Mouse (Mus musculus) cerebellum, adult 11 months (tissue): Measurements from ENCODE around the gene Aebp2.
A peak's percentile ranks its signal among the peaks of the same experiment; 100 is the strongest.
"Not testable (repeated sequence)": the region's sequence is repeated elsewhere in the genome, so short reads cannot be mapped to it uniquely, and the experiment has no call there.

Experiments used
- DNase-seq: peaks from one replicate; pipeline ENCODE4 v3.0.0; 2022

The Aebp2 gene

DNA sequence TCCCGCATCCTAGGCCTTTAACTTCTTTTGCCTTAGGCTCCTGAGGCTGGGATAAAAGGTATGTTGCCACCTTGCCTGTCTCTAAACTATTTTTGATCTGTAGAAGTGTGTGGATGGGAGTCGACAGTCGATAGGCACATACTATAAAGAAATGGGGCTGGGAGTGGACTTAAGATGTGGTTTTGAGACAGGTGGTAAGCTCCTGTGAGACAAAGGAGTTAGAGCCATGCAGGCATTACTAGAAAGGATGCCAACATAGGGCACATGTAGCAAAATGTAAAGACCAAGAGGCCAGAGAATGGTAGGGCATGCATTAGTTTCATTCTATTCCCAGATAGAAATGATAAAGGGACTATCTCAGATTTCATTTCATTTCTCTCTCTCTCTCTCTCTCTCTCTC is 34.5 kb downstream of the Aebp2 start:
- no peak for DNase-seq

DNA sequence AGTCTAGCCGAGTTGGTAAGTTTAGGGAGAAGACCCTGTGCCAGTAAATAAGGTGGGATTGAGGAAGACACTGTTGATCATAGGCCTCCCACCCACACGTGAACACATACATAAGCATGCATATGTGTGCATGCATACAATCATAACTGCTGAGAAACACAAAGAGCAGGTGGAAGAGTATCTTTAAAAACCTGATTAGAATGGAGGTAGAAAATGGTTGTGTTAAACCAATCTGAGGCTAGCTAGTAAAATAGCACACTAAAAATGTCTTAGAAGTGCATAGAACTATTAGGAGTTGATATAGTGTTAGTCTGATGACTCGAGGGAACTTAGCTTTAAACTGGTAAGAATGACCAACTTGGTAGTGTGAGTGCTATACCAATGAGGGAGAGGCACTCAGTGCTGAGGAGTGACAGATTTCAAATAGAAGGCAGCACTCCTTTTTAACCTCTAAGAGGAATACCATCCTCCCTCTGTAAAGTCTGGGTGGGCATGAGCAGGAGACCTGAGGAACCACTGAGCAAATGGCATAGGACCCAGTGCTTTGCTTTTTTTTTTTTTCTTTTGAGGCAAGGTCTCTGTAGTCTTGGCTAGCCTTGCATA is 35.6 kb downstream of the Aebp2 start:
- no peak for DNase-seq

DNA sequence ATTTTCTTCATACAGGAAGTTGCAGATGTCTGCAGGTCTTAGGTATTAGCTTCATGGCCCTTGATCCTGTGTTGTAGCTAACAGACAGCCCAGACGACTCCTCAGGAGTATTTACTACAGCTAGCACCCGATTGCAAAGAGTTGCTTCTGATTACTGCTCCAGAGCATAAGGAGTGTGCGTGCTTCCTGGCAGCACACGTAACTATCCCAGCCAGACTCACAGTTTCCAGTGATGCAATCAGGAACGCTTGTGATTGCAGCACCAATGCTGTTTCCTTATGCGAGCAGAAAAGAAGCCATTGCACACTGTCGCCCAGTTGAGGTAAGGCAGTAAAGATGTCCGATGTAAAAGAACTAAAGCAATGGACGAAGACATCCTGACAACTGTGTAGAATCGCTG is 38.6 kb downstream of the Aebp2 start:
- no peak for DNase-seq

DNA sequence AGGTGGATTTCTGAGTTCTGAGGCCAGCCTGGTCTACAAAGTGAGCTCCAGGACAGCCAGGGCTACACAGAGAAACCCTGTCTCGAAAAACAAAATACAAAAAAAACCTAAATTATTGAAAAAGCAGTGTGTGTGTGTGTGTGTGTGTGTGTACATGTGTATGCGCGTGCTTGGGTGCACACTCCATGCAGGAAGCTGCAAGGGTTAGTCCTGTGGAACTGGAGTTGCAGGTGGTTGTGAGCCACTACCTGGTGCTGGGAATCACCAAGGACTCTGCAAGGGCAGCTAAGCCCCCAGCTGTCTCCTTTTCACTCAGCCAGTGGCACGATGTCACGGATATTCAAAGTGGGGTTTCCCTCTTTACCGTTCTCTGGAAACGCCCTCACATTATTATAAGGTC is 39.3 kb downstream of the Aebp2 start:
- no peak for DNase-seq

DNA sequence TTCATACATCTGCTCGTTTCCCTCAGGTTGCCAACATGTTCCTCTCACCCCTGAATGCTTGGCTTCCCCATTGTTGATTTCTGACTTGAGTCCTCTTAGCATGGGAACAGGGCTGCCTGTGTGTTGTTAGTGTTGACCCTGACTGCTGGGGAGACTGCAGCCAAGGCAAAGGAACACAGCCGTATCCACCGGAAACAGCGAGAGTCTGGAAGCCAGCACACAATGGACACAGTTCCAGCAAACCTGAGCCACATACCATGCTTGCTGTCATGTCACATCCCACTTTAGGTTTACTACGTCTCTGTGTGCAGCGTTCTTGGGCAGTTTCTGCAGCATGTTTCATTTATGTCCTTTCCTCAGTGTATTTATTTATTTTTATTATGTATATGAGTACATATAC is 39.8 kb downstream of the Aebp2 start:
- no peak for DNase-seq

DNA sequence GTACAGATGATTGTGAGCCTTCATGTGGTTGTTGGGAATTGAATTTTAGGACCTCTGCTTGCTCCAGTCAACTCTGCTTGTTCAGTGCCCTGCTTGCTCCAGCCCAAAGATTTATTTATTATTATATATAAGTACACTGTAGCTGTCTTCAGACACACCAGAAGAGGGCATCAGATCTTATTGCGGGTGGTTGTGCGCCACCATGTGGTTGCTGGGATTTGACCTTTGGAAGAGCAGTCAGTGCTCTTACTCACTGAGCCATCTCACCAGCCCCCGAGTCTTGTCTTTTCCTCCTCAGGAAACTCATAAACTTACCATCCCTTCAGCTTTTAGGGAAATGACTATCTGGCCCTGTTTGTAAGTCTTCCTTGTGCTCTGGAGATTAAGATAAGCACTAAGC is 40.2 kb downstream of the Aebp2 start:
- not testable (repeated sequence) for DNase-seq

DNA sequence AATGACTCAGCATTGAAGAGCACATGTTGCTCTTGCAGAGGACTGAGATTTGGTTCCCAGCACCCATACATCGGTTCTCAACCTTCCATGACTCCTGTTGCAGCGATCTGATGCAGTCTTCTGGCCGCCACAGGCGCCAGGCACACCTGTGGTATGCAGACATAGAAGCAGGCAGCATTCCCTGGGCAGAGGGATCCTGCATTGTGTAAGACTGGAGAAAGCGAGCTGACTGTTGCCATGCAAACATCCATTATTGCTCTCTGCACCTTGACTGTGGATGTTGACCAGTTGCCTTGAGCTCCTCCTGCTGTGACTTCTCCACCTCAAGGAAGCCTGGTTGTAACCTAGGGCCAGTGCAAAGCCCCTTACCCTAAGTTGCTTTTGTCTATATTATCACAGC is 42.1 kb downstream of the Aebp2 start:
- DNase-seq, result no peak

DNA sequence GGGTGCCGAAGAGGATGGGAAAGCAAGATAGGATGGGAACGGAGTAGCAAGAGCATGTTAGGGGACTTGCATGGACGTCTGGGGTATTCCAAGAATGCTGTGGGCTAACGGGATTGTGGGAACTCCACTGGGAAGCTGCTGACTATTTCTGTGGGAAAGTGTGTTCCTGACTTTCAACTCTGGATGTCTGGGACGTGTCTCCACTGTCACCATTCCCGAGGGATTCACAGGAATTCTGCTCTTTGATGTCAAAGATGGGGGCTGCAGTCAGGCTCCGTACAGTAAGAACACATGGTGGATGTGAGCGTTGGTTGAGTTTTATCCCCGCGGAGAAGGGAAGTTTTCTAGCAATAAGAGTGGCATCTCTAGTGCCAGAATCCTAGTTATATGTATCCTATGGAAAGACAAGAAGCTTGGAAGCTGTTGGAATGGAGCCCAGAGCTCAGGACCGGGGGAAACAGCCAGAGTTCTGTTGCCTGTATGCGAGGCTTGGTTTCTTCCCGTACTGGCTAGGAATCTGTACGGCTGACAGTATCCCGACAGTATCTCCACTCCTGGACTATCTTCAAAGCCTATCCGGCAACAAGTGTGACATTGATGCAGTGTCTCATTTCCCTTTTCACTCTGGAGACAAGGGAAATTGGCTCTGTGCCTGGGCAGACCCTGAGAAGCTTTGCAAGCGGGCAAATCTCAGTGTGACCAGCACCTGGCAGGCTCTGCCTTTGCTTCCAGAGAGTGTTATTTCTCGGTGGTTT is 44.2 kb downstream of the Aebp2 start:
- DNase-seq, result no peak

DNA sequence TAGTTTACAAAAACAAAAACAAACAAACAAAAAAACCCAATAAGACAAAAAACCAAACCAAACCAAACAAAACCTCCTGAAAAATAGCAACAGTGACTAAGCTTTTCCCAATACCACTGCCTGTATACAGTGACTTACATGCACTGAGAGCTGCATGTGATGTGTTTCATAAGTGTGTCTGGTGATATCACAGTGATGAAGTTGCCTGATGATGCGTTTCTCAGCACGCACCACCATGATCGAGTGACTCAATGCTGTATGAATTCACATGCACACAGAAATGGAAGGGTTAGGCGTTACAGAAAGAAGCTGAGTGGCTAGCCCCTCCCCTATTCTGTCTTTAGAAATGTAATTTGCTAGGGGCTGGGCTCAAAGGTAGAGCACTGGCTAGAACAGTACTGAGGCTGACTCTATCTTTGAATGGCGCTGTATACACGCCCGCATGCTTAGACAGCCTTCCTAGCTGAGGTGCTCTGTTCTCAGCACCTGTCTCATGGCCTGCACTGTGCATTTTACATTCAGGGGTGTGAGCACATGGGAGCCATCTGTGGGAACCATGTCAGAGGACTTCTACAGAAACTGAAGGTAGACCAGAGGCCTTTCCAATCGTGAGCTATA is 44.9 kb downstream of the Aebp2 start:
- DNase-seq, result no peak

DNA sequence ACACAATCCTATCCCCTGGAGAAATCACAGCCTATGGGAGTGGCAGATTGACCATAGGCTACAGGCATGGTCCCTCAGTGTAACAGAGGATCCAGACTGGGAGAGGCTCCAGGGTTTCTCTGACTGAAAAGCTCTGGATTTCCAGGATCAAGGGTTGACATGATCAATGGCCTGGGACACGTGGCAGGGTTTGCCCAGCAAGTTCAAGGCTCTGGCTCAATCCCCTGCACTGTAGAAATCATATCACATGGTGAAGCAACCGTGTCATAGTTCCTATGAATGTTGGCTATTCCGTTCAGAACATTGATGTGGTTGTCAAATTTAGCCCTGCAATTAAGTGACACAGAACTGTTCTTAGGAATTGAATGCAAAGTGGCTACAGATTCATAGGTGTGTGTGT is 52.0 kb downstream of the Aebp2 start:
- DNase-seq, result no peak

DNA sequence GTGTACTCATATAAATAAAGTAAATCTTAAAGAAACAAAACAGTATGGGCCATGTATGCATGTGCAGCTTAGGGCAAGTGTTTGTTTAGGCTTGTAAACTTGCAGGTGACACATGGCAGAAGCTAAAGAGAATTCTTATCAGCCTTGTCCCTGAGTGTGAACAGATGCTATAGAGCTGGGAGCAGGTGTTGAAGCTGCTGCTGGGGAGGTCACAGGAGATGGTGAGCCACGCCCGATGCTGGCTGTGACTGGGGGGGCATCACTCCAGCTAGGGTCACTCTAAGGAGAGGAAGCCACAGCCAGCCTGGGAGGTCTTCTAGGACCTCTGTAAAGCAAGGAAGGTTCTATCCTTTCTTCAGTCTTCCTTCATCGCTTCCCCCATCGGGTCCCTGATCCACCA is 53.6 kb downstream of the Aebp2 start:
- DNase-seq, result no peak

DNA sequence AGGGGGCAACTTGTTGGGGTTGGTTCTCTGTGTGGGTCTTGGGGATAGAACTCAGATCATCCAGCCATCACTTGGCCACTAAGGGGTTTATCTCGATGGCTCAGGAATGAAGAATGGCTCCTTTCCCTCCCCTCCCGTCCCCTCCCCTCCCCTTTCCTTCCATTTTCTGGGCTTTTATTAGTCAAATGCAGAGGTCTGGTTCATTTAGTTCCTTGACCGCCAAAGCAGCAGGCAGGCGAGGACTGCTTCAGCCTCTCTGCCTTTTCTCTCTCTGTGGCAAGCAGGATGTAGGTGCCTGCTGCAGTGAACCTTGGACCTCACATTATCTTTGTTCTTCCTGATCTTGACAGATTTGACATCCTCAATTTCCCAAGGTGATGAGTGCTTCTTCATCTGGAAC is 54.6 kb downstream of the Aebp2 start:
- DNase-seq, result no peak

DNA sequence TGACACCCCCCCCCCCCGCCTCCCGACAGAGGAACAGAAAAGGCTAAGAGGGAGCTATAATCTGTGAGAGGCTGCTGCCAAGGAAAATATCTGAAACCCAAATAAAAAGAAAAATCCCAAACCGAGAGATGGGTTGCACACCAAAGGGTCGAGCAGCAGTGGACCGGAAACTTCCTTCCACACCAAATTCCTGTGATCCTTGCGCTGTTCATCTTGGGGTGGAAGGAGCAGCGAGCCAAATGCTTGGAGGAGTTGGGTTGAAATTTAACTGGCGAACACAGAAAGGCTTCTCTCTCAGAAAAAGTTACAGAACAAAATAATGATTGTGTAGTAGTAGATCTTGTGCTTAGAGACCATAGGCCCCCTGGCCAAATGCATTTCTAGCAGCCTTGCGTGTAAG is 55.5 kb downstream of the Aebp2 start:
- DNase-seq, result no peak

DNA sequence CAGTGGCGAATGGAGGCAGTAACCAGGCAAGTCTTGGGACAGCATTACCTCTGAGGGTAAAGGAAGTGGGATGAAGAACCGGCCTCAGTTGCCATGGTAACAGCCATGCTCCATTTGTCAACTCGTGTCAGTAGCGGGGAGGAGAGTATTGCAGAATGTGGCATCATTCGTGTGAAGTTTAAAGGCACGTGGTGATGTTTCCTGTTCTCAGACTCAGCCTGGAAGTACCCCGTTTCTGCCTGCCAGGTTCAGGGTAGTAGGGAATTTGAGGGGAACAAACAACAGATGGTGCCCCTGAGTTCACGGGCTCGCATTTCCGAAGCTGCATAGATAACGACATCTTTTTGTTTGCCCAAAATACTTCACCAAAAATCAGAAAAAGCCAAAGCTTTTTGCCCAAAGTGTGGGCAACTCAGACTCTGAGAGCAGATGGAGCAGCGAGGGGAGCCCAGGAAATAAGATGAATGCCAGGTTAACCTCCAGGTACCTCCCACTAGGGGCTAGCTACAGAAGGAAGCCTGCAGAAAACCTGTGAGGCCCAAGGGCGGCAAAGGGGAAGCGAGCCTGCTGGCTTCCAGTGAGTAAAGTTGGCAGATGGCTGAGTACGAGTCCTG is 56.3 kb downstream of the Aebp2 start:
- peak; percentile 73 for DNase-seq

DNA sequence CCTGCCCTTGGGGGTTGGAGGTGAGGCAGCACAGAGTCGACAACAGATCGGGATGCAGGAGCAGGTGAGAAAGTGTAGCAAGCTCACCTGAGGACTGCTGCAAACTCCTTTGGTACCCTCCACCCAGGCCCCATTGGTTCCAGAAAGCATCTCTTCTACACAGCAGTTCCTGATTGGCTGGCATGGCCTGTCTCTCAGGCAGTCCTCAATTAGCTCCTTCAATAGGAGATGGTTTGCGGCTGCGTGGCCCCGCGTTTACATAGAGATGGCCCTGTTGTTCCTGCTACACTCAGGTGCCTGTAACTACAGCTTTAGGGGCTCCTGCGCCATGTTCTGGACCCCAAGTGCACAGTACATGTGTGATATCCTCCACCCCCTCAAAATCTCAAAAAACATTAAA is 58.2 kb downstream of the Aebp2 start:
- no peak for DNase-seq

DNA sequence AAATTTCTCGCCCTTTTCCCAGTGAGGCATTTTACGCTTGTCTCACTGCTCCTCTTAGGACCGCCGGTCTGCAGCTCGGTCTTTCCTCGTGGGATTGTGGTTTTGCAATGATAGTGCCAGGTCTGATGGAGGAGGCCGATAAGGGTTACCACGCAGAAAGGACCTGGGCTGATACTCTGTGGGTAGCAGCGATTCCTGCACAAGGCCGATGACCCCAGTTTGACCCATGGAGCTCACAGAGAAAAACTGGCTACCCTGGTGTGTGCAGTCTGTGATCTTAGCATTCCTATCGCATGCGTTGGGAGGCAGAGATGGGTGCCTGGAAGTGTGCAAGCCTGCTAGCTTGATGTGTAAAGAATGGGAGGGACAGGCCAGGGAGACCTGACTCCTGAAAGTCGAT is 60.4 kb downstream of the Aebp2 start:
- no peak for DNase-seq

DNA sequence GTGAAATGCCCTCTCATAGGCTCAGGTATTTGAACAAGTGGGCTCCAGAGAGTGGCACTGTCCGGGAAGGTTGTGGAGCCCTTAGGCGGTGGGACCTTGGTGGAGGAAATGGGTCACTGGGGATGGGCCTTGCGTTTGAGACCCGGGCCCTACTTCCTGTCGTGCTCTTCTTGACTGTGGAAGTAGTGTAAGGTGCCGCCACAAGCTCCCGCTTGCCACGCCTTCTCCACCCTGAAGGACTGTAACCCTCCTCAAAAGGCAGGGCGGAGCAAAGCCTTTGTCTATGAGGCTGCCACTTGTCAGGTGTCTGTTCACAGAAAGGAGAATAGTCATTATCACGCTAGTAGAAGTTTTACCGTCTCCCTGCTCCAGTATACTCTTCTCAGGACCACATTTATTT is 61.9 kb downstream of the Aebp2 start:
- no peak for DNase-seq

DNA sequence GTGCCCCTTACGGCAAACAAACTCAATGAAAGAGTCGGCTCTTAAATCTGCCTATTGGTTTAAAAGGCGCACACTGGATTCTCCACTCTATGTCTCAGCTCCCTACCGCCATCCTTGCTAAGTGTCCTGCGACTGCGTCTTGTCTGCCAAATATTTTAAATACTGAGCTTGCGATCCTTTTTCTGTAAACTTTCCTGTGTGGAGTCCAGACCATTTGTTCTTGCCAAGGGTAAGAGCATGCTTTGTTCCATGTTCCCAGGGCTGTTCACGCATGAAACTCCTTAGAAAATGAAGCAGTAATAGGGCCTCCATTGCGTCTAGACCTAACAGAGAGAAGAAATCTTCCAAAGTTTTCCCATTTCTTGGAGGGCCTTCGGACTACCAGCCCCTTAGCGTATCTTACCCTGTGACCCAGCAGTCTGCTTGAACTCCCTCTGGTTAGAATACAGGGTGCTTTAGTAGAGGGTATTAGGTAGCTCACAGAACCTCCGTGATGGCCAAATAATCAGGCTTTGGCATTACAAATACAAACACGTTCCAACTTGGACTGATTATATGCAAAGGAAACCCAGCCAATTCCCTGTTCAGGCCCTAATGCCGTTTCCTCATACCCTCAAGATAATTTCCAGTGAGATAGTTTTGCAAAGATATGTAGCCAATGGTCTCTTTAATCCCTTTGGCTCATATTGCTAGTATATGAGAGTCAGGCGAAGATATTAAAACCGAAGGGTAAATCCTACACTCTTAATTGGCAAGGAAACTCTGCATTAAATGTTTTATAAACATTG is 67.3 kb downstream of the Aebp2 start:
- DNase-seq, result no peak

DNA sequence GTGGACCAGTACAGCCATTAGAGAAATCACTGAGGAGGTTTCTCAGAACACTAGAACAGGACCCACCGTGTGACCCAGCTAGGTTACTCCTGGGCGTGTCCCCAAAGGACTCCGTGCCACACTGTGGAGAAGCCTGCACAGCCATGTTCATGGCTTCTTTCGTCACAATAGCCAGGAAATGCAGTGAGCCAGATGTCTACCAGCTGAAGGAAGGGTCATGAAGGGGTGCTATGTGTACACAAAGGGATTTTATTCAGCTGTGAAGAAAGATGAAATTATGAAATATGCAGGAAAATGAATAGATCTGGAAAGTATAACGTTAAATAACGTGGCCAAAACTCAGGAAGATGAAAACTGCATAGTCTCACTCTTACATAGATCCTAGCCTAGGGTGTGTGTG is 69.7 kb downstream of the Aebp2 start:
- no peak for DNase-seq

DNA sequence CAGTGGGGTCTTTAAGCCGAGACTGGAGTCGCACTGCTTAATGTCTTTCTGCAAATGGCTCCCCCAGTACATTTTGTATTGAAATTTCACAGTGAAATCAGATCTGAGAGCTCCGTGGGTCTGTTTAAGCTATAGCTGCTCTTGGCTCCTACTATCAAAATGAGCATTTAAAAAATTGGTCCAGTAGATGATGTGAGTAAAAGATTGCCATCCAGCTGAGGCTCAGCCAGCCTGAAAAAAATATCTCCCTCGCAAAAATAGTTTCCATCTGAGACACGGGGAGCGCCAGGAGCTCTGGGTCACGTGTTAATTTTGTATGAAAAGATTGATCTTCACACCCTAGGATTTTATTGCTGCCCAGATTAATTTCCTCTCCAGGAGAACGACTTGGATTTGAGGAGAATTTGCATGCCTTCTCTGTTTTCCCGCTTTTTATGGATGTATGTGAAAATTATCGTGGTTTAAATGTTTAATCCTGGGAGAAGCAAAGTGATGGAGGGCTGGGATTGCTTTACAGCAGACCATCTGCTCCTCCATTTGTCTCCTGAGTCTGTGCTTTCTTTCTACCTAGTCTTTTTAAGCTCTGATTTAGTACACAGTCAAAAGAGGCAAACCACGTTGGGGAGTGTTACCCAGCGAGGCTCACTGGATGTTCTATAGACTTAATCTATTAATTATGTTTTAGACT is 73.9 kb downstream of the Aebp2 start:
- no peak for DNase-seq

DNA sequence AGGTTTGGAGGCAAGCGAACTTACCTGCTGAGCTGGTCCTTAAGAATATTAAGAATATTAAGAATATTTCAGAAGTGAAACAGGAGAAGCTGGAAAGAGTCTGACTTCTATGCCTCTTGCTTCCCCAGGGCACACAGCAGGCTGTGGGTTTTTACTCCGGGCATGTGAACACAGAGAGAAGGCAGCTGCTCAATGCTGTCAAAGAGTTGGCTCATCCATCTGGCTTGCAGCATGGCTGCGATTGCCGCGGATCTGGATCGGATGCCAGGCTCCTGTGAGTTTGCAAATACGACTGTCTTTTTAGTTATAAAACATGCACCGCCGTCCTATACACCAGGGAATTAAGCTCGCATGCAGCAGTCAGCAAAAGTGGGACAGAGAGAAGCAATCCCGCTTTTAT is 75.5 kb downstream of the Aebp2 start:
- DNase-seq, result no peak

DNA sequence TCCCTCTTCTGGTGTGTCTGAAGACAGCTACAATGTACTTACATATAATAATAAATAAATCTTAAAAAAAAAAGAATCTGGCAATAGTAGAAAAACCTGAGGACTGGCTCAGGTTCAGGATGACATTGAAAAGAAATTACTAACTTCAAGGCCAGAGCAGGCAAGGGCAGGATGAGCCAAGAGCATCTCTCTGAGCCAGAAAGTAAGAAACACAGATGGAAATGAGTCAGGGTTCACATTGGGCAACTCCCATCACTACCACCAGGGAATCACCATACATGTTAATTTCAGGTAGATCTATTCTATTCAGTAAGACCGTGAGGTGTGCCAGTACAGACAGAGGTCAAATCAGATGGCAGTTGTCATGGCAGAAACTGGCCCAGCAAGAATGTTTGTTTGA is 76.1 kb downstream of the Aebp2 start:
- DNase-seq, result no peak

DNA sequence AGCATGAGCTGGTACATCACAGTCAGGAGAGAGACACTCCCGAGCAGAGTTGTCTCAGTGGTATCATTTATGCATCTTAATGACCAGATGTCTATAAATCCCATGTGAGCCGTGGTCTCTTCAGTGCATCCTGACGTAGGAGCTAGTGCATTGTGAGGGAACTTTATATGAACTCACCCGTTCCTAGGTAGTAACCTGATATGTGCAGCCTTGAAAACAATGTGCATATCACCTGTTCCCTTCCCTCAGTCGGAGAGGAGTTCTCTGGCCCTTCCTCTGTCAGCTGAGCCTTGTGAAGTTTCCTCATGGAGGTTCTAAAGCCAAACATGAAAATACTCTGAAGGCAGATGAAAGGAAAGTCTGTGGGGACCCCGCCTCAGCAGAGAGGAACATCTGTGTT is 78.8 kb downstream of the Aebp2 start:
- no peak for DNase-seq
